Mouse (Mus musculus) mouse embryonic stem cell (cell line): Measurements from ENCODE around the gene Rpl41.
"Not testable (repeated sequence)": the region's sequence is repeated elsewhere in the genome, so short reads cannot be mapped to it uniquely, and the experiment has no call there.

ENCODE experiments used
- in situ Hi-C, 2 experiments: fragments of 300-500 bp; cut with MboI; formaldehyde crosslinking; loops; 1 replicate in 1 of 2; 3 replicates in 1 of 2; pipeline ENCODE4 v1.14.3; 2019 to 2020; ENCODE audit warnings: low sequenced_read_pairs in 2 of 2, low pct_unique_long_range_greater_than_20kb in 1 of 2, mixed read lengths in 1 of 2; ENCODE audit not compliant: unreplicated experiment in 1 of 2

The Rpl41 gene

GRCm38 (mm10) chr10:128565206-128565787 lies 16.2 kb upstream of the Rpl41 start:
- in situ Hi-C loops = no loop called here

- in situ Hi-C loops = no loop called here
Measured at GRCm38 (mm10) chr10:128563544-128563943, 14.4 kb upstream of the Rpl41 start.

GRCm38 (mm10) chr10:128556963-128557362 lies 7.9 kb upstream of the Rpl41 start:
- in situ Hi-C loops = no loop called here

- in situ Hi-C loops = no loop called here
Measured at GRCm38 (mm10) chr10:128556286-128556685, 7.2 kb upstream of the Rpl41 start.

- in situ Hi-C loops = not testable (repeated sequence)
Measured at GRCm38 (mm10) chr10:128555567-128555966, 6.5 kb upstream of the Rpl41 start.

- in situ Hi-C loops = not testable (repeated sequence)
Measured at GRCm38 (mm10) chr10:128550144-128550823, 1.2 kb upstream of the Rpl41 start.

- in situ Hi-C loops = not testable (repeated sequence)
Measured at GRCm38 (mm10) chr10:128549682-128550057, 565 bp upstream of the Rpl41 start.

GRCm38 (mm10) chr10:128548051-128548791 lies 884 bp downstream of the Rpl41 start:
- in situ Hi-C loops = not testable (repeated sequence)

- in situ Hi-C loops = no loop called here
Measured at GRCm38 (mm10) chr10:128547361-128548032, 1.6 kb downstream of the Rpl41 start, which contains the start of gene Zc3h10. Gene Zc3h10 (minus strand): TSS chr10:128547774.

GRCm38 (mm10) chr10:128546787-128547186 lies 2.3 kb downstream of the Rpl41 start:
- in situ Hi-C loops = no loop called here

- in situ Hi-C loops = no loop called here
Measured at GRCm38 (mm10) chr10:128546361-128546760, 2.7 kb downstream of the Rpl41 start.

GRCm38 (mm10) chr10:128545570-128545898 lies 3.6 kb downstream of the Rpl41 start:
- in situ Hi-C loops = no loop called here

GRCm38 (mm10) chr10:128544674-128545569 lies 4.2 kb downstream of the Rpl41 start:
- in situ Hi-C loops = no loop called here

- in situ Hi-C loops = no loop called here
Measured at GRCm38 (mm10) chr10:128544151-128544657, 4.9 kb downstream of the Rpl41 start.

- in situ Hi-C loops = no loop called here
Measured at GRCm38 (mm10) chr10:128543100-128543499, 6.0 kb downstream of the Rpl41 start.

- in situ Hi-C loops = no loop called here
Measured at GRCm38 (mm10) chr10:128538340-128538870, 10.7 kb downstream of the Rpl41 start.

- in situ Hi-C loops = no loop called here
Measured at GRCm38 (mm10) chr10:128536266-128536940, 12.7 kb downstream of the Rpl41 start.
